Comparison of ENCODE assay signal across 9 mouse cellular contexts in genomic region chr11:62643011-62643631, GRCm38 (mm10). TPM values are rescaled to one million over a fixed set of nuclear protein-coding genes. Genes with fewer than 3 reads are reported as not detected.
DNase-seq lines count a peak whose midpoint lies in the region; ATAC-seq lines count a peak whose summit lies in the region.
"Had no signal": no experiment of that assay in that cellular context is flagged by ENCODE, and none has a peak within 500 bp of the region (broad histone marks: within the 10 kb centered on the region; RNA-seq: fewer than 3 reads in every experiment).

No protein-coding gene starts in this region.

- no peak for DNase-seq in forebrain, embryonic 10.5 days (ENCODE audit: extremely low spot score, low spot score)
- DNase-seq in B cell, adult 2 months: peak; percentile 40 to 55
- peak; percentile 81 for DNase-seq in lung, postnatal 14 days

- H3K36me3 ChIP-seq in forebrain, embryonic 10.5 days (replicated peaks): peaks cover 19% of the 10 kb centered on the region
- no peaks in the 10 kb centered on the region for H3K36me3 ChIP-seq in forebrain, embryonic 16.5 days (ENCODE audit: control insufficient read depth, insufficient read depth)
- no peaks in the 10 kb centered on the region for H3K36me3 ChIP-seq in hindbrain, embryonic 16.5 days (ENCODE audit: control insufficient read depth, insufficient read depth, low read length)

- H3K9me3 ChIP-seq in forebrain, embryonic 10.5 days: no peaks in the 10 kb centered on the region
- H3K9me3 ChIP-seq in forebrain, embryonic 16.5 days (ENCODE audit: control insufficient read depth, low read length): no peaks in the 10 kb centered on the region
- no peaks in the 10 kb centered on the region for H3K9me3 ChIP-seq in hindbrain, embryonic 16.5 days (ENCODE audit: control insufficient read depth, low read length)

- H3K4me2 ChIP-seq in forebrain, embryonic 16.5 days (ENCODE audit: low read length): no peak overlapping the region
- no peak overlapping the region for H3K4me2 ChIP-seq in hindbrain, embryonic 16.5 days (ENCODE audit: low read length)

- no peak overlapping the region for H3K9ac ChIP-seq in forebrain, embryonic 16.5 days (replicated peaks; ENCODE audit: low read depth, low read length)
- no peak overlapping the region for H3K9ac ChIP-seq in hindbrain, embryonic 16.5 days (ENCODE audit: low read depth, low read length)
- H3K9ac ChIP-seq: liver, embryonic 14.5 days had no signal

- WGBS in forebrain, embryonic 10.5 days: 80% methylated on average over 8 of the region's 8 CpGs
- 53% methylated on average over 8 of the region's 8 CpGs for WGBS in forebrain, embryonic 16.5 days
- 54% methylated on average over 8 of the region's 8 CpGs for WGBS in hindbrain, embryonic 16.5 days

- ATAC-seq in forebrain, embryonic 16.5 days: no peak
- peak; percentile 26 for ATAC-seq in common myeloid progenitor, adult 5-6 weeks (replicated peaks; ENCODE audit: low read depth, poor library complexity, severe bottlenecking)
- ATAC-seq in hindbrain, embryonic 16.5 days: peak; percentile 22; the same call in 1 of the 2 replicates
- ATAC-seq in erythroblast, adult 5-6 weeks (replicated peaks; ENCODE audit: low FRiP score, poor library complexity, severe bottlenecking): no peak
- ATAC-seq in activated CD4-positive, CD25-positive, alpha-beta regulatory T cell, adult 4 months: no peak

- H3K27ac ChIP-seq in forebrain, embryonic 10.5 days: peak overlapping the region; percentile 54
- H3K27ac ChIP-seq in forebrain, embryonic 16.5 days (ENCODE audit: low read length): no peak overlapping the region
- H3K27ac ChIP-seq in hindbrain, embryonic 16.5 days (ENCODE audit: low read depth, low read length): peak overlapping the region; percentile 32; the same call in 1 of the 2 replicates
- H3K27ac ChIP-seq: liver, embryonic 14.5 days had no signal

- H3K27me3 ChIP-seq in forebrain, embryonic 10.5 days (ENCODE audit: poor library complexity, severe bottlenecking): no peaks in the 10 kb centered on the region
- no peaks in the 10 kb centered on the region for H3K27me3 ChIP-seq in forebrain, embryonic 16.5 days (replicated peaks; ENCODE audit: control insufficient read depth, insufficient read depth, low read length)
- H3K27me3 ChIP-seq in hindbrain, embryonic 16.5 days (replicated peaks; ENCODE audit: control insufficient read depth, insufficient read depth, low read length): no peaks in the 10 kb centered on the region

- H3K4me1 ChIP-seq in forebrain, embryonic 10.5 days: peaks cover 61% of the 10 kb centered on the region
- peaks cover 43% of the 10 kb centered on the region for H3K4me1 ChIP-seq in forebrain, embryonic 16.5 days (replicated peaks; ENCODE audit: control insufficient read depth, insufficient read depth, low read length)
- peaks cover 43% of the 10 kb centered on the region for H3K4me1 ChIP-seq in hindbrain, embryonic 16.5 days (ENCODE audit: control insufficient read depth, insufficient read depth, low read depth, low read length)

- H3K4me3 ChIP-seq in forebrain, embryonic 10.5 days: no peak overlapping the region
- H3K4me3 ChIP-seq in forebrain, embryonic 16.5 days (replicated peaks; ENCODE audit: low read length): no peak overlapping the region
- H3K4me3 ChIP-seq in hindbrain, embryonic 16.5 days (ENCODE audit: low read length): no peak overlapping the region

RNA-seq across cellular contexts. Expression of gene Lrrc75a, which starts 5.2 kb away (rescaled TPM):
- 9.1 and 10.0 TPM in 2 replicates for polyA plus RNA-seq in forebrain, embryonic 10.5 days (2016; fragmentation: Nextera tagmentation; extraction: Ambion mirVana)
- polyA plus RNA-seq in forebrain, embryonic 16.5 days (2015; fragmentation: Nextera tagmentation; extraction: Ambion mirVana): 9.7 and 10.6 TPM in 2 replicates
- 1.8 and 6.9 TPM in 2 replicates for total RNA-seq in common myeloid progenitor, adult 5-6 weeks (2017)
- polyA plus RNA-seq in hindbrain, embryonic 16.5 days (2015; fragmentation: Nextera tagmentation; extraction: Ambion mirVana): 8.4 and 9.7 TPM in 2 replicates
- not detected in 2 replicates for total RNA-seq in erythroblast, adult 5-6 weeks (2015; ENCODE audit: low replicate concordance)
- total RNA-seq in erythroblast, adult 5-6 weeks (2017; ENCODE audit: low replicate concordance): 0.84 and 1.5 TPM in 2 replicates
- polyA plus RNA-seq in activated CD4-positive, CD25-positive, alpha-beta regulatory T cell, adult 4 months (2017; shearing (Covaris generic)): 1 to 10 TPM; 1.0 to 1.7 TPM

RNA-seq across cellular contexts. Expression of gene Mmgt2, which starts 5.3 kb away (rescaled TPM):
- 38.6 and 39.0 TPM in 2 replicates for polyA plus RNA-seq in forebrain, embryonic 10.5 days (2016; fragmentation: Nextera tagmentation; extraction: Ambion mirVana)
- 28.5 and 29.2 TPM in 2 replicates for polyA plus RNA-seq in forebrain, embryonic 16.5 days (2015; fragmentation: Nextera tagmentation; extraction: Ambion mirVana)
- total RNA-seq in common myeloid progenitor, adult 5-6 weeks (2017): 13.0 and 28.6 TPM in 2 replicates
- 26.4 and 26.7 TPM in 2 replicates for polyA plus RNA-seq in hindbrain, embryonic 16.5 days (2015; fragmentation: Nextera tagmentation; extraction: Ambion mirVana)
- total RNA-seq in erythroblast, adult 5-6 weeks (2015; ENCODE audit: low replicate concordance): 1.3 and 1.5 TPM in 2 replicates
- 2.8 TPM in 1 of 2 replicates, not detected in the other for total RNA-seq in erythroblast, adult 5-6 weeks (2017; ENCODE audit: low replicate concordance)
- polyA plus RNA-seq in activated CD4-positive, CD25-positive, alpha-beta regulatory T cell, adult 4 months (2017; shearing (Covaris generic)): 10 to 100 TPM; 32.9 to 42.3 TPM

Comparison
In these comparisons a context has a peak if more than half of its experiments do, and no peak if none do; other contexts are left out.
1. ATAC-seq: peak in common myeloid progenitor, adult 5-6 weeks (single experiment) and hindbrain, embryonic 16.5 days (single experiment); none in forebrain, embryonic 16.5 days (single experiment), erythroblast, adult 5-6 weeks (single experiment) and activated CD4-positive, CD25-positive, alpha-beta regulatory T cell, adult 4 months (single experiment).